Mouse (Mus musculus): ENCODE results near the gene Ppif. TPM values are rescaled to one million over a fixed set of nuclear protein-coding genes. Genes with fewer than 3 reads are reported as not detected.

Gene Ppif
- polyA plus RNA-seq, 1 experiment, result 42.2 TPM

GRCm38 (mm10) chr14:25665314-25665970 is 28.5 kb upstream of the Ppif start:
- Histone ChIP-seq H3K4me1 (ENCODE audit: control insufficient read depth, insufficient read depth, low read length) (no peaks in the 10 kb centered on the region), H3K36me3 (ENCODE audit: control insufficient read depth, insufficient read depth, low read length, poor library complexity, severe bottlenecking) (no peaks in the 10 kb centered on the region), H3K27me3 (ENCODE audit: control insufficient read depth, insufficient read depth, low read length, poor library complexity, severe bottlenecking) (no peaks in the 10 kb centered on the region), H3K9me3 (replicated peaks; ENCODE audit: control insufficient read depth, insufficient read depth, low read length, poor library complexity, severe bottlenecking) (no peaks in the 10 kb centered on the region), H3K9ac (ENCODE audit: low read depth, poor library complexity, severe bottlenecking) (peak overlapping the region; percentile 10), H3K4me3 (ENCODE audit: low read depth, low read length) (peak overlapping the region; percentile 45), H3K27ac (ENCODE audit: insufficient read depth, low read length) (no peak overlapping the region)
- TF ChIP-seq CTCF (IDR thresholded peaks at IDR 0.05; ENCODE audit: low read depth, low read length) (no peak), EP300 (IDR thresholded peaks at IDR 0.05; ENCODE audit: insufficient read depth, low read depth, low read length) (no peak), POLR2A (IDR thresholded peaks at IDR 0.05; ENCODE audit: insufficient read depth, low read length) (no peak)

- H3K4me3 ChIP-seq (ENCODE audit: low read depth, low read length), result no peak overlapping the region
- no peak overlapping the region for H3K9ac ChIP-seq (ENCODE audit: low read depth, poor library complexity, severe bottlenecking)
- H3K36me3 ChIP-seq (ENCODE audit: control insufficient read depth, insufficient read depth, low read length, poor library complexity, severe bottlenecking), result no peaks in the 10 kb centered on the region
- TF ChIP-seq EP300 (IDR thresholded peaks at IDR 0.05; ENCODE audit: insufficient read depth, low read depth, low read length), result no peak
- TF ChIP-seq CTCF (IDR thresholded peaks at IDR 0.05; ENCODE audit: low read depth, low read length), result no peak
- no peak for TF ChIP-seq POLR2A (IDR thresholded peaks at IDR 0.05; ENCODE audit: insufficient read depth, low read length)
- no peak overlapping the region for H3K27ac ChIP-seq (ENCODE audit: insufficient read depth, low read length)
- H3K9me3 ChIP-seq (replicated peaks; ENCODE audit: control insufficient read depth, insufficient read depth, low read length, poor library complexity, severe bottlenecking), result no peaks in the 10 kb centered on the region
- no peaks in the 10 kb centered on the region for H3K27me3 ChIP-seq (ENCODE audit: control insufficient read depth, insufficient read depth, low read length, poor library complexity, severe bottlenecking)
- H3K4me1 ChIP-seq (ENCODE audit: control insufficient read depth, insufficient read depth, low read length), result no peaks in the 10 kb centered on the region
These were observed 27.1 kb upstream of the Ppif start for GRCm38 (mm10) chr14:25666668-25667376.

GRCm38 (mm10) chr14:25667587-25667986 is 26.4 kb upstream of the Ppif start:
- no peak overlapping the region for H3K27ac ChIP-seq (ENCODE audit: insufficient read depth, low read length)
- no peaks in the 10 kb centered on the region for H3K9me3 ChIP-seq (replicated peaks; ENCODE audit: control insufficient read depth, insufficient read depth, low read length, poor library complexity, severe bottlenecking)
- H3K9ac ChIP-seq (ENCODE audit: low read depth, poor library complexity, severe bottlenecking), result no peak overlapping the region
- no peaks in the 10 kb centered on the region for H3K4me1 ChIP-seq (ENCODE audit: control insufficient read depth, insufficient read depth, low read length)
- H3K4me3 ChIP-seq (ENCODE audit: low read depth, low read length), result no peak overlapping the region
- TF ChIP-seq EP300 (IDR thresholded peaks at IDR 0.05; ENCODE audit: insufficient read depth, low read depth, low read length), result no peak
- TF ChIP-seq CTCF (IDR thresholded peaks at IDR 0.05; ENCODE audit: low read depth, low read length), result no peak
- TF ChIP-seq POLR2A (IDR thresholded peaks at IDR 0.05; ENCODE audit: insufficient read depth, low read length), result no peak
- no peaks in the 10 kb centered on the region for H3K27me3 ChIP-seq (ENCODE audit: control insufficient read depth, insufficient read depth, low read length, poor library complexity, severe bottlenecking)
- no peaks in the 10 kb centered on the region for H3K36me3 ChIP-seq (ENCODE audit: control insufficient read depth, insufficient read depth, low read length, poor library complexity, severe bottlenecking)

- TF ChIP-seq CTCF (IDR thresholded peaks at IDR 0.05; ENCODE audit: low read depth, low read length) (no peak), POLR2A (IDR thresholded peaks at IDR 0.05; ENCODE audit: insufficient read depth, low read length) (no peak), EP300 (IDR thresholded peaks at IDR 0.05; ENCODE audit: insufficient read depth, low read depth, low read length) (no peak)
- Histone ChIP-seq H3K9ac (ENCODE audit: low read depth, poor library complexity, severe bottlenecking) (no peak overlapping the region), H3K4me3 (ENCODE audit: low read depth, low read length) (no peak overlapping the region), H3K36me3 (ENCODE audit: control insufficient read depth, insufficient read depth, low read length, poor library complexity, severe bottlenecking) (no peaks in the 10 kb centered on the region), H3K27me3 (ENCODE audit: control insufficient read depth, insufficient read depth, low read length, poor library complexity, severe bottlenecking) (no peaks in the 10 kb centered on the region), H3K9me3 (replicated peaks; ENCODE audit: control insufficient read depth, insufficient read depth, low read length, poor library complexity, severe bottlenecking) (no peaks in the 10 kb centered on the region), H3K27ac (ENCODE audit: insufficient read depth, low read length) (no peak overlapping the region), H3K4me1 (ENCODE audit: control insufficient read depth, insufficient read depth, low read length) (no peaks in the 10 kb centered on the region)
These were observed 14.3 kb upstream of the Ppif start for GRCm38 (mm10) chr14:25679625-25680024.

- Histone ChIP-seq H3K27ac (ENCODE audit: insufficient read depth, low read length) (no peak overlapping the region), H3K36me3 (ENCODE audit: control insufficient read depth, insufficient read depth, low read length, poor library complexity, severe bottlenecking) (no peaks in the 10 kb centered on the region), H3K4me3 (ENCODE audit: low read depth, low read length) (no peak overlapping the region), H3K9me3 (replicated peaks; ENCODE audit: control insufficient read depth, insufficient read depth, low read length, poor library complexity, severe bottlenecking) (no peaks in the 10 kb centered on the region), H3K9ac (ENCODE audit: low read depth, poor library complexity, severe bottlenecking) (no peak overlapping the region), H3K27me3 (ENCODE audit: control insufficient read depth, insufficient read depth, low read length, poor library complexity, severe bottlenecking) (no peaks in the 10 kb centered on the region), H3K4me1 (ENCODE audit: control insufficient read depth, insufficient read depth, low read length) (no peaks in the 10 kb centered on the region)
- TF ChIP-seq EP300 (IDR thresholded peaks at IDR 0.05; ENCODE audit: insufficient read depth, low read depth, low read length), result no peak
- TF ChIP-seq CTCF (IDR thresholded peaks at IDR 0.05; ENCODE audit: low read depth, low read length), result no peak
- no peak for TF ChIP-seq POLR2A (IDR thresholded peaks at IDR 0.05; ENCODE audit: insufficient read depth, low read length)
These were observed 11.9 kb upstream of the Ppif start for GRCm38 (mm10) chr14:25682020-25682419.

All from ES-Bruce4 (cell line).